Mouse (Mus musculus) liver, embryonic 14.5 days (tissue): ENCODE results near the gene BC017158.

Source experiments
- CTCF ChIP-seq: IDR thresholded peaks from 2 replicates; pipeline ENCODE4 v1.5.1; 2016; ENCODE audit warnings: antibody characterized with exemption, low read depth, control low read depth
- EP300 ChIP-seq: IDR thresholded peaks from 2 replicates; pipeline ENCODE4 v1.6.1; 2016; ENCODE audit warnings: antibody characterized with exemption, low read depth

DNA sequence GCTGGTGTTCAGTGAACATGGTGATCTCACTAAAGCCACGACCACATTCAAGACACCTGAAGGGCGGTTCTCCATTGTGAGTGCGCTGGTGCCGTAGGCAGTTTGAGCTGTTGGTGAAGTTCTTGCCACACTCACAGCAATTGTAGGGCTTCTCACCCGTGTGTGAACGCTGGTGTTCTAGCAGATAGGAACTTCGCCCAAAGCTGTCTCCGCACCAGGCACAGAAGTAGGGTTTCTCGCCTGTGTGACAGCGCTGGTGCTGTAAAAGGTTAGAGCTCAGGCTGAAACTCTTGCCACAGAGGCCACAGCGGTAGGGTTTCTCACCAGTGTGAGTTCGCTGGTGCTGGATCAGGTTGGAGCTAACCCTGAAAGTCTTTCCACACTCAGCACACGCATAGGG lies 61.5 kb downstream of the BC017158 start:
- no peak for TF ChIP-seq CTCF
- TF ChIP-seq EP300: no peak
